Mouse (Mus musculus): Measurements from ENCODE around the gene AK157302. TPM values are rescaled to one million over a fixed set of nuclear protein-coding genes. Genes with fewer than 3 reads are reported as not detected.

The AK157302 gene
- polyA plus RNA-seq (2012; rRNA removed) = 0.15 and 0.66 TPM in 2 replicates
- polyA plus RNA-seq (2014; fragmentation: Nextera tagmentation; extraction: Ambion mirVana) = 0.94 and 1.1 TPM in 2 replicates

DNA sequence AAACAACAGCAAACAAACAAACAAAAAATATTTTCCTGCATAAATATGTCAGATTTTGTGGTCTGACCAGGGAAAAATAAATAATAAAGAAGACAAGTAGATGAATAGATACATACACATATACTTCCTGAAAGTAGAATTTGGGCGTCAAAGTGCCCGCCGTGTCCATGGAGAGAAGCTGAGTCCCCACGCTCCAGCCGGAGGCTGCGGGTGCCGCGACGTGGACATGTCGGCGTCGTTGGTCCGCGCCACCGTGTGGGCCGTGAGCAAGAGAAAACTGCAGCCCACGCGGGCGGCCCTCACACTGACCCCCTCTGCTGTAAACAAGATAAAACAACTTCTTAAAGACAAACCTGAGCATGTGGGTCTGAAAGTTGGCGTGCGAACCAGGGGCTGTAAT lies at the start of gene AK157302:
Gene AK157302 (plus strand): TSS at position 144 of the 400 bp plus-strand sequence.
- no peak for TF ChIP-seq CTCF (IDR thresholded peaks at IDR 0.05; ENCODE audit: low read depth)
- TF ChIP-seq EP300 (IDR thresholded peaks at IDR 0.05; ENCODE audit: low read depth) = no peak
- DNase-seq (ENCODE audit: low read depth in 3 of 3, low spot score in 3 of 3) (no peak), ATAC-seq (ENCODE audit: insufficient read depth) (no peak)
- 86% methylated on average over 21 of the region's 21 CpGs for WGBS (ENCODE audit: insufficient replicate concordance)
- Histone ChIP-seq H3K4me1 (replicated peaks; ENCODE audit: control insufficient read depth in 2 of 2, insufficient read depth in 2 of 2, low read length in 1 of 2) (no peaks in the 10 kb centered on the region), H3K36me3 (replicated peaks; ENCODE audit: control insufficient read depth, insufficient read depth, low read depth) (no peaks in the 10 kb centered on the region), H3K4me2 (ENCODE audit: low read depth) (no peak within 1 kb of the TSS), H3K27me3 (ENCODE audit: control insufficient read depth, insufficient read depth, low read length) (no peaks in the 10 kb centered on the region), H3K9me3 (ENCODE audit: control insufficient read depth, low read length) (no peaks in the 10 kb centered on the region), H3K9ac (replicated peaks) (no peak within 1 kb of the TSS), H3K27ac (no peak within 1 kb of the TSS), H3K4me3 (ENCODE audit: insufficient read depth in 1 of 2, low read depth in 2 of 2, low read length in 2 of 2) (no peak within 1 kb of the TSS)

GRCm38 (mm10) chr13:21446796-21447195 lies 48.2 kb upstream of the AK157302 start:
- ATAC-seq (ENCODE audit: insufficient read depth) (no peak), DNase-seq (ENCODE audit: low read depth in 3 of 3, low spot score in 3 of 3) (no peak)
- Histone ChIP-seq H3K27me3 (ENCODE audit: control insufficient read depth, insufficient read depth, low read length) (no peaks in the 10 kb centered on the region), H3K4me3 (ENCODE audit: insufficient read depth in 1 of 2, low read depth in 2 of 2, low read length in 2 of 2) (no peak overlapping the region), H3K4me1 (replicated peaks; ENCODE audit: control insufficient read depth in 2 of 2, insufficient read depth in 2 of 2, low read length in 1 of 2) (peaks cover 0 to under 1% of the 10 kb centered on the region in 2 experiments; a peak in 3 of 4 replicates), H3K27ac (no peak overlapping the region), H3K9ac (replicated peaks) (no peak overlapping the region), H3K9me3 (ENCODE audit: control insufficient read depth, low read length) (no peaks in the 10 kb centered on the region), H3K4me2 (ENCODE audit: low read depth) (no peak overlapping the region), H3K36me3 (replicated peaks; ENCODE audit: control insufficient read depth, insufficient read depth, low read depth) (peaks cover 12% of the 10 kb centered on the region)
- TF ChIP-seq CTCF (IDR thresholded peaks at IDR 0.05; ENCODE audit: low read depth) (no peak), EP300 (IDR thresholded peaks at IDR 0.05; ENCODE audit: low read depth) (no peak)
- WGBS (ENCODE audit: insufficient replicate concordance) = 71% methylated on average over 9 of the region's 9 CpGs

DNA sequence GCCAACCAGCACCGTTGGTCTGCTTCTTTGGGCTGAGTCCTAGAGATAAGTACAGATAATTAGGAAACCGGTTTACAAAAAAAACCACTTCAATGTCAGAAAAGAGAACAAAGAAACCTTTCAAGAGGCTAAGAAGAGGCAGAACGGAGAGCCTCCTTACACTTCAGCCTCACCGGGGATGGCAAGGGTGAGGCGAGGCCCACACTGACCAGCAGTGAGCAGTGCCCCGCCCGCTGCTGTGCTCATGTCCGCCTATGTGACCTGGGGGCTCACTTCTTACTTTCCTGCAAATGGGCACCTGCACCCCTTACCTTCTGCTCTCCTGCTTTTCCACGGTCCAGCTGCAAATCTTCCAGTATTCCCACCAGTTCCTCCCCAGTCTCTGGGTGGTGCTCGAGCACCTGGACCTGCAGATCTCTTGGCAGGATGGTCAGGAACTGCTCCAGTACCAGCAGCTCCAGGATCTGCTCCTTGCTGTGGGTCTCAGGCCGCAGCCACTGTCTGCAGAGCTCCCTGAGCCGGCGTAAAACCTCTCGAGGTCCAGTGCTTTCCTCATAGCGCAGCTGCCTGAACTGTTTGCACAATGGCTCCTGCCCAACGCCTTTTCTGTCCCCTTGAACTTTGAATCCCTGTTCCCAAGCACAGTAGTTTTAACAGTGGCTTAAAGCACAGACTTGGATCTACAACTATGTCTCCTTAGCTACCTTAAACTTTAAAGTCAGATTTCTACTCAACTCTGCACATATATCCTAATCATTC lies 47.0 kb upstream of the AK157302 start:
- no peak for TF ChIP-seq EP300 (IDR thresholded peaks at IDR 0.05; ENCODE audit: low read depth)
- no peak for TF ChIP-seq CTCF (IDR thresholded peaks at IDR 0.05; ENCODE audit: low read depth)
- peak overlapping the region; percentile 6; the same call in 1 of the 2 replicates for H3K4me2 ChIP-seq (ENCODE audit: low read depth)

DNA sequence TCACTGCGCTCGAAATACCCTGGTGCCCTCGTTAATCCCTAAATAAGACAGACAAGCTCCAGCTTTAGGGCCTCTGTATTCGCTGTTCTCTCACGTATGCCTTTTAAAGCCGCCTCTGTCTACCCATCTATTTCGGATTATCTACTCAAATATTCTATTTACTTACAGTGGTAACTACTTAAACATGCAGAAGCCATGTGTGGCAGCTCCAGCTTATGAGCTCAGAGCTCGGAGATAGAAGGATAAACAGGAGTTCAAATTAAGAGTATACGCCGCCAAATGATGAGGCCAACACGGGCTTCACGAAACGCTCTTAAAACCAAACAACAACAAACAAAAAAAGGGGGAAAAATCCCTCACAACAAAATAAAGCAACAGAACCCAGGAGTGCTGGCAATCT lies 42.0 kb upstream of the AK157302 start:
- H3K36me3 ChIP-seq (replicated peaks; ENCODE audit: control insufficient read depth, insufficient read depth, low read depth) = no peaks in the 10 kb centered on the region
- H3K27me3 ChIP-seq (ENCODE audit: control insufficient read depth, insufficient read depth, low read length) = no peaks in the 10 kb centered on the region
- peak overlapping the region; percentile 68 to 85 for H3K4me3 ChIP-seq (ENCODE audit: insufficient read depth in 1 of 2, low read depth in 2 of 2, low read length in 2 of 2)
- H3K27ac ChIP-seq = no peak overlapping the region
- no peak for TF ChIP-seq CTCF (IDR thresholded peaks at IDR 0.05; ENCODE audit: low read depth)
- TF ChIP-seq EP300 (IDR thresholded peaks at IDR 0.05; ENCODE audit: low read depth) = no peak
- peak overlapping the region; percentile 77 for H3K4me2 ChIP-seq (ENCODE audit: low read depth)
- DNase-seq (ENCODE audit: low read depth in 3 of 3, low spot score in 3 of 3) (no peak), ATAC-seq (ENCODE audit: insufficient read depth) (no peak)
- H3K9ac ChIP-seq (replicated peaks) = peak overlapping the region; percentile 68
- WGBS (ENCODE audit: insufficient replicate concordance) = 3% methylated on average over 13 of the region's 13 CpGs
- H3K4me1 ChIP-seq (replicated peaks; ENCODE audit: control insufficient read depth in 2 of 2, insufficient read depth in 2 of 2, low read length in 1 of 2) = peaks cover 2 to 13% of the 10 kb centered on the region in 2 experiments; a peak in 3 of 4 replicates
- H3K9me3 ChIP-seq (ENCODE audit: control insufficient read depth, low read length) = no peaks in the 10 kb centered on the region

More for the DNA sequence above, 47.0 kb upstream of the AK157302 start:
- H3K36me3 ChIP-seq (replicated peaks; ENCODE audit: control insufficient read depth, insufficient read depth, low read depth) = peaks cover 12% of the 10 kb centered on the region
- H3K9ac ChIP-seq (replicated peaks) = no peak overlapping the region
- H3K4me1 ChIP-seq (replicated peaks; ENCODE audit: control insufficient read depth in 2 of 2, insufficient read depth in 2 of 2, low read length in 1 of 2) = peaks cover 2 to 11% of the 10 kb centered on the region in 2 experiments; a peak in 3 of 4 replicates
- no peak overlapping the region for H3K4me3 ChIP-seq (ENCODE audit: insufficient read depth in 1 of 2, low read depth in 2 of 2, low read length in 2 of 2)
- DNase-seq (ENCODE audit: low read depth in 3 of 3, low spot score in 3 of 3) = no peak
- 74% methylated on average over 16 of the region's 16 CpGs for WGBS (ENCODE audit: insufficient replicate concordance)
- H3K27me3 ChIP-seq (ENCODE audit: control insufficient read depth, insufficient read depth, low read length) = no peaks in the 10 kb centered on the region
- H3K9me3 ChIP-seq (ENCODE audit: control insufficient read depth, low read length) = no peaks in the 10 kb centered on the region
- H3K27ac ChIP-seq = no peak overlapping the region
- ATAC-seq (ENCODE audit: insufficient read depth) = no peak

DNA sequence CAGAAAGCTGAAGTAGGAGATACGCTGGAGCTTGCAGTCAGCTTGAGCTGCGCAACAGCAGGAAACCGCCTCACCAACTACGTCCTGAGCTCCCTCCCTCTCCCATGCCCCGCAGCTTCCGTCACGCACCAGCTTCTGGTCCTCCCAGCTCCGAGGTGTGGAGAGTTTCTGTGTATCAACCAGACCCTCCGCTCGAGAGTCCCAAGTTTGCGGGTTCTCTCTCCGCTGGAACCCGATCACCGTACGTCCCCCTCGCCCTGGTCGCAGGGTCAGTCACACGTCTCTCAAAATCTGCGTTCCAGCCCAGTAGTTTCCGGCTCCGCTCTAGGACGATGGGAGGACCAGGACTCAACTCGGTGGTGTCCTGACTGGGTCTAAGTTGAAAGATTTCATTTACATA lies 41.6 kb upstream of the AK157302 start, which contains the start of gene Zscan26:
Gene Zscan26 (minus strand): TSS at position 282 of the 400 bp plus-strand sequence.
- Histone ChIP-seq H3K4me2 (ENCODE audit: low read depth) (peak within 1 kb of the TSS; percentile 77), H3K9ac (replicated peaks) (peak within 1 kb of the TSS; percentile 68), H3K4me3 (ENCODE audit: insufficient read depth in 1 of 2, low read depth in 2 of 2, low read length in 2 of 2) (peak within 1 kb of the TSS; percentile 68 to 85), H3K4me1 (replicated peaks; ENCODE audit: control insufficient read depth in 2 of 2, insufficient read depth in 2 of 2, low read length in 1 of 2) (peaks cover 2 to 13% of the 10 kb centered on the region in 2 experiments; a peak in 3 of 4 replicates), H3K9me3 (ENCODE audit: control insufficient read depth, low read length) (no peaks in the 10 kb centered on the region), H3K27me3 (ENCODE audit: control insufficient read depth, insufficient read depth, low read length) (no peaks in the 10 kb centered on the region), H3K27ac (no peak within 1 kb of the TSS; the same call in 1 of the 2 replicates), H3K36me3 (replicated peaks; ENCODE audit: control insufficient read depth, insufficient read depth, low read depth) (no peaks in the 10 kb centered on the region)
- DNase-seq (ENCODE audit: low read depth in 3 of 3, low spot score in 3 of 3) = peak; percentile 52 to 58 (median 54)
- under 1% methylated on average over 23 of the region's 23 CpGs for WGBS (ENCODE audit: insufficient replicate concordance)
- ATAC-seq (ENCODE audit: insufficient read depth) = peak; percentile 76
- TF ChIP-seq CTCF (IDR thresholded peaks at IDR 0.05; ENCODE audit: low read depth) = no peak
- no peak for TF ChIP-seq EP300 (IDR thresholded peaks at IDR 0.05; ENCODE audit: low read depth)
